Mouse (Mus musculus) kidney, embryonic 16.5 days (tissue): ENCODE results near the gene Gm15517. TPM values are rescaled to one million over a fixed set of nuclear protein-coding genes. Genes with fewer than 3 reads are reported as not detected.

Experiments
- polyA plus RNA-seq: library from polyadenylated mRNA; unstranded; fragments of >200 nt; fragmentation: Nextera tagmentation; extraction: Ambion mirVana; gene quantifications from 2 replicates; pipeline ENCODE4 v1.2.1, GENCODE M21; 2015

Gm15517 gene
- polyA plus RNA-seq, 1 experiment from 2014 or later = not detected

Other genes with a start within 250 kb of the Gm15517 start
- gene Klk1b26, start 249.3 kb upstream of the Gm15517 start, polyA plus RNA-seq = not detected in 2 replicates
- gene Klk1b27, start 209.2 kb upstream of the Gm15517 start, polyA plus RNA-seq = not detected in 2 replicates
- not detected in 2 replicates for gene Klk1b21, start 159.1 kb upstream of the Gm15517 start, polyA plus RNA-seq
- not detected in 2 replicates for gene Klk1b22, start 148.8 kb upstream of the Gm15517 start, polyA plus RNA-seq
- not detected in 2 replicates for gene Klk1b16, start 124.7 kb upstream of the Gm15517 start, polyA plus RNA-seq
- not detected in 2 replicates for gene Klk1b24, start 73.2 kb upstream of the Gm15517 start, polyA plus RNA-seq
- gene Klk1b3, start 63.3 kb upstream of the Gm15517 start, polyA plus RNA-seq = 0.19 TPM in 1 of 2 replicates, not detected in the other
- not detected in 2 replicates for gene Klk1b4, start 54.0 kb upstream of the Gm15517 start, polyA plus RNA-seq
- gene Klk1b5, start 45.5 kb upstream of the Gm15517 start, polyA plus RNA-seq = 0.15 TPM in 1 of 2 replicates, not detected in the other
- gene Klk1, start 36.1 kb upstream of the Gm15517 start, polyA plus RNA-seq = 7.2 and 10.9 TPM in 2 replicates
- 0.26 TPM in 1 of 2 replicates, not detected in the other for gene Gm36864, start 25.3 kb upstream of the Gm15517 start, polyA plus RNA-seq
- 1.9 and 2.0 TPM in 2 replicates for gene 1700028J19Rik, start 14.8 kb upstream of the Gm15517 start, polyA plus RNA-seq
- gene 2410002F23Rik, start 14.7 kb upstream of the Gm15517 start, polyA plus RNA-seq = 178 and 180 TPM in 2 replicates
- not detected in 2 replicates for gene Acp4, start 4.1 kb upstream of the Gm15517 start, polyA plus RNA-seq
- 3.6 and 5.8 TPM in 2 replicates for gene Clec11a, start 45.5 kb downstream of the Gm15517 start, polyA plus RNA-seq
- gene Shank1, start 48.8 kb downstream of the Gm15517 start, polyA plus RNA-seq = 1.5 and 1.7 TPM in 2 replicates
- 2.7 and 3.4 TPM in 2 replicates for gene Syt3, start 122.7 kb downstream of the Gm15517 start, polyA plus RNA-seq
- 0.64 and 1.1 TPM in 2 replicates for gene 1700008O03Rik, start 124.4 kb downstream of the Gm15517 start, polyA plus RNA-seq
- gene Lrrc4b, start 167.6 kb downstream of the Gm15517 start, polyA plus RNA-seq = 0.25 and 0.32 TPM in 2 replicates
- gene Aspdh, start 203.9 kb downstream of the Gm15517 start, polyA plus RNA-seq = 6.9 and 7.7 TPM in 2 replicates
- 88.1 and 89.5 TPM in 2 replicates for gene Josd2, start 206.5 kb downstream of the Gm15517 start, polyA plus RNA-seq
- 117 and 127 TPM in 2 replicates for gene Emc10, start 235.1 kb downstream of the Gm15517 start, polyA plus RNA-seq
- 15.4 and 17.8 TPM in 2 replicates for gene Fam71e1, start 235.1 kb downstream of the Gm15517 start, polyA plus RNA-seq